Mouse (Mus musculus): ENCODE results near the gene Olfr26.

GRCm38 (mm10) chr9:38833027-38833426, 21.8 kb upstream of the Olfr26 start:
- TF ChIP-seq CTCF (IDR thresholded peaks at IDR 0.05; ENCODE audit: insufficient read depth, low read length) (no peak), POLR2A (IDR thresholded peaks at IDR 0.05; ENCODE audit: borderline replicate concordance, extremely low read depth, low read depth, low read length) (no peak)
